Mouse (Mus musculus) hindbrain, postnatal 0 days (tissue): ENCODE measurements around the gene Spag7. TPM values are rescaled to one million over a fixed set of nuclear protein-coding genes. Genes with fewer than 3 reads are reported as not detected.

Source experiments
- ATAC-seq: fragments of 200-750 bp; cut with Nextera tagmentation; 2 replicates; pipeline ENCODE4 v1.8.0; 2017; ENCODE audit warnings: mild to moderate bottlenecking, moderate TSS enrichment, moderate library complexity
- DNase-seq: peaks from one replicate; pipeline ENCODE4 v3.0.0-alpha.2; 2015; ENCODE audit warnings: low spot score
- H3K27ac ChIP-seq: fragments of 300-500 bp; sonication (generic); 2 replicates; pipeline ENCODE4 v1.5.1; 2014; ENCODE audit warnings: mild to moderate bottlenecking
- H3K27me3 ChIP-seq: fragments of 300-500 bp; sonication (generic); 2 replicates; pipeline ENCODE4 v1.6.1; 2014; ENCODE audit warnings: low read length, mixed read lengths; ENCODE audit not compliant: insufficient read depth
- H3K36me3 ChIP-seq: fragments of 300-500 bp; sonication (generic); 2 replicates; pipeline ENCODE4 v1.6.1; 2014; ENCODE audit warnings: low read length, mixed read lengths; ENCODE audit not compliant: insufficient read depth
- H3K4me1 ChIP-seq: fragments of 300-500 bp; sonication (generic); 2 replicates; pipeline ENCODE4 v1.6.1; 2014; ENCODE audit warnings: antibody characterized with exemption, low read length, mixed read lengths; ENCODE audit not compliant: insufficient read depth
- H3K4me2 ChIP-seq: fragments of 300-500 bp; sonication (generic); 2 replicates; pipeline ENCODE4 v1.6.1; 2014; ENCODE audit warnings: low read depth, mild to moderate bottlenecking, low read length, moderate library complexity, mixed read lengths
- H3K4me3 ChIP-seq: fragments of 300-500 bp; sonication (generic); 2 replicates; pipeline ENCODE4 v1.5.1; 2014; ENCODE audit warnings: low read length
- H3K9ac ChIP-seq: fragments of 300-500 bp; sonication (generic); replicated peaks from 2 replicates; pipeline ENCODE4 v1.6.1; 2014; ENCODE audit warnings: mild to moderate bottlenecking, low read length, moderate library complexity, mixed read lengths
- H3K9me3 ChIP-seq: fragments of 300-500 bp; sonication (generic); 2 replicates; pipeline ENCODE4 v1.6.1; 2016; ENCODE audit warnings: low read length, mixed read lengths
- CTCF ChIP-seq: IDR thresholded peaks from 2 replicates; pipeline ENCODE4 v1.5.1; 2016; ENCODE audit warnings: antibody characterized with exemption, control low read depth, low read depth
- WGBS: fragments of 180-500 bp; shearing (Covaris S2); extraction: QIAGEN DNeasy Blood & Tissue Kit; methylation state at CpG from one replicate; pipeline ENCODE4 v1.1.7; 2014; 5-methylcytosine and 5-hydroxymethylcytosine counted together
- microRNA-seq, 2 experiments: library from miRNA; unstranded; fragments of <30 nt; microRNA quantifications; one replicate each; pipeline ENCODE4; 2016
- polyA plus RNA-seq: library from polyadenylated mRNA; unstranded; fragments of >200 nt; fragmentation: Nextera tagmentation; extraction: Ambion mirVana; gene quantifications from 2 replicates; pipeline ENCODE4 v1.2.1, GENCODE M21; 2015
- total RNA-seq: library from RNA; depleted of rRNA; stranded (reverse); fragments of >200 nt; gene quantifications from 2 replicates; pipeline ENCODE4 v1.2.3, GENCODE M21; 2014; rRNA removed

Spag7 gene
- total and polyA plus RNA-seq, 2 experiments from 2014 or later: 31.9 to 138 TPM

GRCm38 (mm10) chr11:70623053-70623742 lies 46.0 kb downstream of the Spag7 start:
- H3K4me2 ChIP-seq: no peak overlapping the region
- H3K27ac ChIP-seq: no peak overlapping the region
- H3K36me3 ChIP-seq: no peaks in the 10 kb centered on the region
- no peaks in the 10 kb centered on the region for H3K4me1 ChIP-seq
- no peaks in the 10 kb centered on the region for H3K9me3 ChIP-seq
- H3K27me3 ChIP-seq: no peaks in the 10 kb centered on the region
- no peak overlapping the region for H3K9ac ChIP-seq
- ATAC-seq: no peak
- peak; percentile 35 for TF ChIP-seq CTCF
- DNase-seq: no peak
- H3K4me3 ChIP-seq: no peak overlapping the region
- 79% methylated on average over 10 of the region's 10 CpGs for WGBS

GRCm38 (mm10) chr11:70621972-70622814 lies 47.0 kb downstream of the Spag7 start:
- ATAC-seq (no peak), DNase-seq (no peak)
- Histone ChIP-seq H3K36me3 (no peaks in the 10 kb centered on the region), H3K4me1 (no peaks in the 10 kb centered on the region), H3K4me3 (no peak overlapping the region), H3K9me3 (no peaks in the 10 kb centered on the region), H3K4me2 (no peak overlapping the region), H3K9ac (no peak overlapping the region), H3K27ac (no peak overlapping the region), H3K27me3 (no peaks in the 10 kb centered on the region)
- no peak for TF ChIP-seq CTCF
- WGBS: 34% methylated on average over 7 of the region's 7 CpGs

- no peak within 1 kb of the TSS for H3K4me3 ChIP-seq
- H3K27ac ChIP-seq: no peak within 1 kb of the TSS
- no peaks in the 10 kb centered on the region; the same call in 1 of the 2 replicates for H3K36me3 ChIP-seq
- H3K9ac ChIP-seq: no peak within 1 kb of the TSS
- peaks cover 6% of the 10 kb centered on the region for H3K4me1 ChIP-seq
- no peaks in the 10 kb centered on the region for H3K9me3 ChIP-seq
- ATAC-seq: no peak
- WGBS: 80% methylated on average over 1 of the region's 1 CpGs
- no peak for TF ChIP-seq CTCF
- no peak within 1 kb of the TSS for H3K4me2 ChIP-seq
- no peaks in the 10 kb centered on the region for H3K27me3 ChIP-seq
- no peak for DNase-seq
Observed at GRCm38 (mm10) chr11:70619101-70619500, 50.1 kb downstream of the Spag7 start, which contains the start of gene Chrne. Chrne (minus strand) TSS chr11:70619216.

GRCm38 (mm10) chr11:70615516-70616093 lies 53.6 kb downstream of the Spag7 start, which contains the start of gene 4930544D05Rik:
4930544D05Rik (plus strand) TSS chr11:70615848.
- TF ChIP-seq CTCF: no peak
- H3K9ac ChIP-seq: peak within 1 kb of the TSS; percentile 35
- H3K9me3 ChIP-seq: no peaks in the 10 kb centered on the region
- peak within 1 kb of the TSS; percentile 54 for H3K4me2 ChIP-seq
- no peaks in the 10 kb centered on the region for H3K27me3 ChIP-seq
- ATAC-seq (0 out of 2 replicates have a peak, but pooled peaks have one; percentile 27), DNase-seq (peak; percentile 10)
- 20% methylated on average over 21 of the region's 21 CpGs for WGBS
- H3K36me3 ChIP-seq: peaks cover 24% of the 10 kb centered on the region
- H3K27ac ChIP-seq: no peak within 1 kb of the TSS
- H3K4me3 ChIP-seq: peak within 1 kb of the TSS; percentile 20
- H3K4me1 ChIP-seq: peaks cover 6% of the 10 kb centered on the region

- peak; percentile 42 for DNase-seq
- peak overlapping the region; percentile 35 for H3K9ac ChIP-seq
Observed at GRCm38 (mm10) chr11:70615074-70615473, 54.1 kb downstream of the Spag7 start.

More at GRCm38 (mm10) chr11:70615074-70615473, 54.1 kb downstream of the Spag7 start:
- peak; percentile 42 for TF ChIP-seq CTCF
- Histone ChIP-seq H3K27ac (no peak overlapping the region), H3K4me2 (peak overlapping the region; percentile 54), H3K4me1 (peaks cover 6% of the 10 kb centered on the region), H3K9me3 (no peaks in the 10 kb centered on the region), H3K27me3 (no peaks in the 10 kb centered on the region), H3K36me3 (peaks cover 27% of the 10 kb centered on the region), H3K4me3 (peak overlapping the region; percentile 20)
- ATAC-seq: peak; percentile 46; the same call in 1 of the 2 replicates
- 5% methylated on average over 17 of the region's 17 CpGs for WGBS

Small RNAs within 50 kb of the gene (microRNA-seq; reads per million reads assigned to microRNA genes)
- 0.35 to 0.72 reads per million in 2 experiments for gene Mir6925

Other genes starting within 250 kb of the Spag7 start
- 83.3 and 106 TPM in 2 replicates for gene Arrb2, start 236.8 kb downstream of the Spag7 start, total RNA-seq
- 51.9 and 56.3 TPM in 2 replicates for gene Arrb2, start 236.8 kb downstream of the Spag7 start, polyA plus RNA-seq
- gene Med11, start 217.5 kb downstream of the Spag7 start, total RNA-seq: 22.9 and 23.7 TPM in 2 replicates
- 29.3 and 30.5 TPM in 2 replicates for gene Med11, start 217.5 kb downstream of the Spag7 start, polyA plus RNA-seq
- gene Zmynd15, start 210.0 kb downstream of the Spag7 start, total RNA-seq: 0.11 and 1.2 TPM in 2 replicates
- 0.39 and 0.96 TPM in 2 replicates for gene Zmynd15, start 210.0 kb downstream of the Spag7 start, polyA plus RNA-seq
- gene Cxcl16, start 209.4 kb downstream of the Spag7 start, total RNA-seq: 2.8 and 3.3 TPM in 2 replicates
- 3.4 and 4.1 TPM in 2 replicates for gene Cxcl16, start 209.4 kb downstream of the Spag7 start, polyA plus RNA-seq
- gene Tm4sf5, start 164.2 kb downstream of the Spag7 start, total RNA-seq: 4.9 and 17.1 TPM in 2 replicates
- 6.9 and 8.6 TPM in 2 replicates for gene Tm4sf5, start 164.2 kb downstream of the Spag7 start, polyA plus RNA-seq
- gene Vmo1, start 154.8 kb downstream of the Spag7 start, total RNA-seq: not detected in 2 replicates
- gene Vmo1, start 154.8 kb downstream of the Spag7 start, polyA plus RNA-seq: not detected in 2 replicates
- not detected in 2 replicates for gene Gltpd2, start 150.2 kb downstream of the Spag7 start, total RNA-seq
- 0.24 and 0.31 TPM in 2 replicates for gene Gltpd2, start 150.2 kb downstream of the Spag7 start, polyA plus RNA-seq
- 409 and 504 TPM in 2 replicates for gene Psmb6, start 144.0 kb downstream of the Spag7 start, total RNA-seq
- 829 and 887 TPM in 2 replicates for gene Psmb6, start 144.0 kb downstream of the Spag7 start, polyA plus RNA-seq
- not detected in 2 replicates for gene Gm40193, start 136.5 kb downstream of the Spag7 start, total RNA-seq
- not detected in 2 replicates for gene Gm40193, start 136.5 kb downstream of the Spag7 start, polyA plus RNA-seq
- 46.0 and 64.3 TPM in 2 replicates for gene Pld2, start 129.4 kb downstream of the Spag7 start, total RNA-seq
- 17.7 and 19.1 TPM in 2 replicates for gene Pld2, start 129.4 kb downstream of the Spag7 start, polyA plus RNA-seq
- 56.6 and 73.3 TPM in 2 replicates for gene Mink1, start 106.5 kb downstream of the Spag7 start, total RNA-seq
- 13.6 and 15.2 TPM in 2 replicates for gene Mink1, start 106.5 kb downstream of the Spag7 start, polyA plus RNA-seq
- not detected in 2 replicates for gene 4930544D05Rik, start 53.6 kb downstream of the Spag7 start, total RNA-seq
- not detected in 2 replicates for gene 4930544D05Rik, start 53.6 kb downstream of the Spag7 start, polyA plus RNA-seq
- 4.5 TPM in 1 of 2 replicates, not detected in the other for gene Chrne, start 50.2 kb downstream of the Spag7 start, total RNA-seq
- gene Chrne, start 50.2 kb downstream of the Spag7 start, polyA plus RNA-seq: 0.42 and 0.59 TPM in 2 replicates
- gene Gp1ba, start 30.3 kb downstream of the Spag7 start, total RNA-seq: not detected in 2 replicates
- gene Gp1ba, start 30.3 kb downstream of the Spag7 start, polyA plus RNA-seq: 0.24 and 0.42 TPM in 2 replicates
- gene Rnf167, start 22.2 kb downstream of the Spag7 start, total RNA-seq: 70.2 and 87.3 TPM in 2 replicates
- gene Rnf167, start 22.2 kb downstream of the Spag7 start, polyA plus RNA-seq: 100 and 105 TPM in 2 replicates
- 154 and 160 TPM in 2 replicates for gene Slc25a11, start 21.9 kb downstream of the Spag7 start, total RNA-seq
- 168 and 171 TPM in 2 replicates for gene Slc25a11, start 21.9 kb downstream of the Spag7 start, polyA plus RNA-seq
- 460 and 560 TPM in 2 replicates for gene Pfn1, start 14.8 kb downstream of the Spag7 start, total RNA-seq
- 606 and 634 TPM in 2 replicates for gene Pfn1, start 14.8 kb downstream of the Spag7 start, polyA plus RNA-seq
- 12.4 and 17.7 TPM in 2 replicates for gene Eno3, start 12.2 kb downstream of the Spag7 start, total RNA-seq
- 5.9 and 8.3 TPM in 2 replicates for gene Eno3, start 12.2 kb downstream of the Spag7 start, polyA plus RNA-seq
- gene Camta2, start 18.7 kb upstream of the Spag7 start, total RNA-seq: 23.2 and 26.7 TPM in 2 replicates
- gene Camta2, start 18.7 kb upstream of the Spag7 start, polyA plus RNA-seq: 24.5 and 24.6 TPM in 2 replicates
- gene Inca1, start 30.7 kb upstream of the Spag7 start, total RNA-seq: 0.72 and 0.94 TPM in 2 replicates
- gene Inca1, start 30.7 kb upstream of the Spag7 start, polyA plus RNA-seq: 2.3 and 3.1 TPM in 2 replicates
- gene Kif1c, start 31.1 kb upstream of the Spag7 start, total RNA-seq: 27.3 and 31.5 TPM in 2 replicates
- gene Kif1c, start 31.1 kb upstream of the Spag7 start, polyA plus RNA-seq: 1.7 and 1.9 TPM in 2 replicates
- 6.8 and 9.8 TPM in 2 replicates for gene Zfp3, start 94.8 kb upstream of the Spag7 start, total RNA-seq
- 10.2 and 11.2 TPM in 2 replicates for gene Zfp3, start 94.8 kb upstream of the Spag7 start, polyA plus RNA-seq
- not detected in 2 replicates for gene Scimp, start 143.2 kb upstream of the Spag7 start, total RNA-seq
- gene Scimp, start 143.2 kb upstream of the Spag7 start, polyA plus RNA-seq: 0.14 TPM in 1 of 2 replicates, not detected in the other
- gene Rabep1, start 175.4 kb upstream of the Spag7 start, total RNA-seq: 45.7 and 47.1 TPM in 2 replicates
- 101 and 104 TPM in 2 replicates for gene Rabep1, start 175.4 kb upstream of the Spag7 start, polyA plus RNA-seq